Mouse (Mus musculus): ENCODE measurements around the gene Ttc28. TPM values are rescaled to one million over a fixed set of nuclear protein-coding genes. Genes with fewer than 3 reads are reported as not detected.

Ttc28 gene
- total RNA-seq, 2 experiments from 2014 or later, result 15.4 to 20.2 TPM

DNA sequence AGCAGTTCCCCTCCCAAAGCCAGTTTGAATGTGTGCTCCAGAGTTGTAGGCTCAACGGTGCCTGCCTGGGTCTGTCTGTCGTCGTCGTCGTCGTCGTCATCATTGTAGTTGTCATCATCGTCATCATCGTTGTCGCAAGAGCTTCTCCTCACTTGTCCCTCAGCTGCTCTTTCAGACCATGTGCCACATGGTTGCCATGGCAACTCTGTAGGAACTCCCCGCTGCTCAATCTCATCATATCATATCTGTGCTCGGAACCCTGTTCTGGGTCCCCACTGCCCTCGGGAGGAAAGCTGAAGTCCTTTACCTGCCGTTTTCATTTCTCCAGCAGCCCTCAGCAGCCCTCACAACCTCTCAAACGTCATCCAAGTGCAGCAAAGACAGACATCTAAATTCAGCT lies 318.1 kb downstream of the Ttc28 start:
- no peak for DNase-seq (ENCODE audit: low spot score in 2 of 2)

- no peak for DNase-seq (ENCODE audit: low spot score in 2 of 2)
These were observed 320.7 kb downstream of the Ttc28 start for GRCm38 (mm10) chr5:111200167-111200840.

DNA sequence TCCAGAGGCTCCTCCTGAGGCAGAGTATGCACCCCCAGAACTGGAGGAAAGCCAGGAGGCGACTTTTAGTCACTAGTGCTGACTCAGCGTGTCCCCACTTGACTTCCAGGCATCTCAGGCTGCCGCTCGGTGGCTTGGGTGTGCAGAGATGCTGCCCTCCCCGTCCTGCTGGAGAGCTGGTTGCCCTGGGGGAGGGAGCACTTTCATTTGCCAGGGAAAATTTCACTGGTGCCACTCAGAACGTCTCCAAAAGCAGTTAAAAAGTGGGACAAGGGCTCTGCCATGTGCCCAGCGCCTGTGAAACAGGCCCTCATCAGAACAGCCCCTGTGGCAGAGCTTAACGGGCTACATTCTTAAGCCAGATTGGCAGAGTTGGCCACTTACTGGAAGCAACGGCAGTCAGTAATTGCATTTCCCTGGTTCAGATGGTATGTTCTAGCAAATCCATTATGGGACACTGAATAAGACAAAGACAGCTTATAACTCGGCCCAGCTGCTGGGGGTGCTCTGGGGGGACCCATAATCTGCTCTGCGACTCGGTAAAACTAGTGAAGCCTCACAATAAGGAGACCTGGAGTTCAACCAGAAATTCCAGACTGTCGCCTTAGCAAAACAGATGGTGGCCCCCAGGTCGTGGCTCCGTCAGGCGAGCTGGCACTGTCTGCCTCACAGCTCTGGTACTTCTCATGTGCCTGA lies 321.5 kb downstream of the Ttc28 start:
- DNase-seq (ENCODE audit: low spot score in 2 of 2), result peak; percentile 46 to 56

DNA sequence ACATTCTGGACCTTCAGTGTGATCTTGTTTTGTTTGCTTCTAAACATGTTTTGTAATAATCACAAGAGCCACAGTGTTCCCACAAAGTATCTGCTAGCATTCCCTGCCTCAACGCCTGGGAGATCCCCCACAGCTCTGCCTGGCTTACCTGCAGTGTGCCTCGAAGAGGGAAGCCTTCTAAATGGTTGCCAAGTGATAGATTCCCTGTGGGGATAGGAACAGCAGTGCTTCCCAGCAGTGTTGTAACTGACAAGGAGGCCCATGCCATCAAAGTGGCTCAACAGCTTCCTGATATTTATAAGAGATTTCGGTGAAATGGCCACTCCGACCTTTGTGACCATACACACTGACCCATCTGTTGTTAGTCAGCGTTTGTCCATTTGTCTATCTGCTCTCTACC lies 324.6 kb downstream of the Ttc28 start:
- no peak for DNase-seq (ENCODE audit: low spot score in 2 of 2)

GRCm38 (mm10) chr5:111204976-111205586 lies 325.5 kb downstream of the Ttc28 start:
- no peak for DNase-seq (ENCODE audit: low spot score in 2 of 2)

DNA sequence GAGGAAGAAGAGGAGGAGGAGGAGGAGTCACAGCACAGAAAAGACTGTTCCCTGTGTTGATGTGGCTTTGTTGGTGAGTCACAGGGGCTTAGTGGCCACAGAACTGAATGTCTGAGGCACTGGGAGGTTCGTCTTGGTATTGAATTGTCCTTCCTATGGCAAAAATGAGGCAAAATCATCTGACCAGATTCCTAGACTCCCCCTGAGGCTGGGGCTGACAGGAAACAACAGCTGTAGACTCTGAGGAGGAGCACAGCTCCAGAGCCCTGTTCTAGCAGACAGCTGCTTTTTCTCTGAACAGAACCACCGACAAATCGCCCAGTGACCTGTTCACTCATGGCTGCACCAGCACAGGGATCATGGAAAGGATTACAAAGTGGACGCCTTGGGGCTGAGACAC lies 326.2 kb downstream of the Ttc28 start:
- no peak for DNase-seq (ENCODE audit: low spot score in 2 of 2)

- DNase-seq (ENCODE audit: low spot score in 2 of 2), result peak in 1 of 2 experiments; percentile 27
These were observed 328.5 kb downstream of the Ttc28 start for GRCm38 (mm10) chr5:111207924-111208659.

DNA sequence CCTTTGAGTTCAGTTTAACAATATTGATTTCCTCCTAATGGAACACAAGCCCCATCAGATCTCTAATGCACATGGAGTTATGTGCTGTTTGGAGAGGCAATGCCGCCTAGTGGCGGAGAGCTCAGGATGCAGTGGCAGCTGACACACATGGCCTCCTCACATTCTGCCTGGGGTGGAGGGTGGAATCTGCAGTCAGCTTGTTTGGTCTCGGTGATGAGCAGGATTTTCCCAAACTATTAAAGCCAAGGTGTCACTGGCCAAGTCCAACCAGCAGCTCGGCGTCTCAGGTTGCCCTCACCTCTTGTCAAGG lies 329.0 kb downstream of the Ttc28 start:
- peak in 1 of 2 experiments; percentile 37 for DNase-seq (ENCODE audit: low spot score in 2 of 2)

DNA sequence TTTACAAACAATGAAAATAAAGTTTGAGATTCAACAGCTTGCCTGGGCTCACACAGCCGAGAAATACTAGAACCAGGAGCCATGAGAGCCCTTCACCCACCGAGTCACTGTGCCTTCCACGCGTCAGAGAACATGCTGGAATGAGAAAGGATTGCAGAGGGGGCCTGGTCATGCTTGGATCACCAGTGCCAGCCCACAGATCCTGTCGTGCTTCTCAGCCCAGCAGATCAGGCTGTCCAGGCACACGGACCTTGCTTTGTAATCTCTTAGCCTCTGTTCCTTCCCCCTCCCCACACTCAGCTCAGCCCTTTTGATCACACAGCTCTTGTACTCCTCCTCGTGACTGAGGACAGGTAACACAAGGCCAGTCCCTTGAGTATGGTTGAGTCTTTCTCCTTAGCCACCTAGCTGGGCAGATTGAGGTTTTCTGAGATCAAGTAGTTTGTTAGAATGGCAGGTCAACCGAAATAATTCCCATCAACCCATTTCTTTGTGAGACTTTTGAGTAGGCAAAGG lies 334.4 kb downstream of the Ttc28 start:
- no peak for DNase-seq (ENCODE audit: low spot score in 2 of 2)

- no peak for DNase-seq (ENCODE audit: low spot score in 2 of 2)
These were observed 335.3 kb downstream of the Ttc28 start for GRCm38 (mm10) chr5:111214890-111215289.

DNA sequence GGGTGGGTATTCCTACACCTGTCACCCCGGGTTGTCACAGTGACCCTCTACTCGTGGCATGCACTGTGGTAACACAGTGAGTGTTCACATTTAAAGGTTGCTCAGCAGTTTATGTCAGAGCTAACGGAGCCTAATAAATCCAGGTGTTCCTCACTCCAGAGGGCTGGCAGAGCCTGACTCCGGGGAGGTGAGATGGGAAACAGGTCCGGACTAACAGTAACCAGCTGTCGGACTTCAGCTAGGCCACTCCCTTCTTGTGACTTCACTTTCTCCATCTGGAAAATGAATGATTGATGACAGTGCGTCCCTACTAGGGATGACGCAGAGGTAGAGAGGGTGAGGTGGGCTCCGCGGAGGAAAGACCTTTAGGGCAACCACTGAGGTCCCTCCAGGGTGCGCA lies 336.1 kb downstream of the Ttc28 start:
- DNase-seq (ENCODE audit: low spot score in 2 of 2), result no peak

- DNase-seq (ENCODE audit: low spot score in 2 of 2), result no peak
These were observed 336.6 kb downstream of the Ttc28 start for GRCm38 (mm10) chr5:111216166-111216565.

- DNase-seq (ENCODE audit: low spot score in 2 of 2), result no peak
These were observed 338.0 kb downstream of the Ttc28 start for GRCm38 (mm10) chr5:111217447-111218110.

DNA sequence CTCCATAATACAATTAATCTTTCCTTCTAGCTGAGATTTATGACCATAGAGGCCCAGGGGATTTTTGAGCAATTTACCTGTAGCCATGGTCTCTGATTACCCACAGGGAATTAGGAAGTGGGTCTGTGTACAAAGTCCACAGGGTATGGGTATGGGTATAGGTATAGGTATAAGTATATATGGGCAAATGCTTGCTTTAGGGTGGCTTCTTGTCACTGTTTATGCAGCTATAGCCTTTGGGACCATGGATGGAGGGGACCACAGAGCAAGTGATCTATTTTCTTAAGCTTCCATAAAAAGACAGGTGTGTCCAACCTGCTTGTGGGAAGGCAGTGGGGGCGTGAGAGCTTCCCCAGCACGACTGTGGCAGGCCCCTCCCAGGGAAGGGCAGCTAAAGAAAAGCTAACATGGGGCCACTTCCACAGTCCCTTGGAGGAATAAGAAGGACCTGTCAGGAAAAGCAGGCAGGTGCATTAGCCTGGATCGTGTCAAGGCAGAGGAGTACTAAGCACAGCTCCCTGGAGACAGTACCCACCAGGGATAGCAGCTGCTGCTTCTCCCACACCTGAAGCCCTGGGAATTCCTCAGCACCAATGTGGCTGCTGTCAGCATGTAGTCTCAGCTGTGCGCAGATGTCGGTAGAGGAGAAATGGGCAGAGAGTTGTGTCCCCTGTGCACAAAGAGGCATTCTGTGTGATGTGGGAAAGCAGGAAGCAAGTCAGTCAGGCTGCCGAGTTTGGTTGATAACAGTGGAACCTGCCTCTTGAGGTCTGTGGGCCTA lies 338.7 kb downstream of the Ttc28 start:
- DNase-seq (ENCODE audit: low spot score in 2 of 2), result no peak

DNA sequence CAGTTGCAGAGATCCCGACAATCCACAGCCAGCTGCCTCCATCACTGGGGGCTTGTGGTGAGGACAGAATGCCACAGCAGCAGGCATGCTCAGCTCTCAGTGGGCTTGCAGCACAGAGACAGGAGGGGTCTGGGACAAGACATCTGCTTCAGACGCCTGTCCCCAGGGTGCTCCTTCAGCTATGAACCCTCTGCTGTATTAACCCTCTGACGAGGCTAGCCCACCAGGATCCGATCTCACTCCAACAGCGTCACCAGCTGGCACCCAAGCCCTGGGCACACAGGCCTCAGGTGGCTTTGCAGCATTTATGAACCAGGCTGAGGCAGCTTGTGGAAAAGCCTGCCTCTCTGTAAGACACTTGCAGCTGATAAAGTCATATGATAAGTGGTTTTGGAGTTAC lies 339.4 kb downstream of the Ttc28 start:
- no peak for DNase-seq (ENCODE audit: low spot score in 2 of 2)

DNA sequence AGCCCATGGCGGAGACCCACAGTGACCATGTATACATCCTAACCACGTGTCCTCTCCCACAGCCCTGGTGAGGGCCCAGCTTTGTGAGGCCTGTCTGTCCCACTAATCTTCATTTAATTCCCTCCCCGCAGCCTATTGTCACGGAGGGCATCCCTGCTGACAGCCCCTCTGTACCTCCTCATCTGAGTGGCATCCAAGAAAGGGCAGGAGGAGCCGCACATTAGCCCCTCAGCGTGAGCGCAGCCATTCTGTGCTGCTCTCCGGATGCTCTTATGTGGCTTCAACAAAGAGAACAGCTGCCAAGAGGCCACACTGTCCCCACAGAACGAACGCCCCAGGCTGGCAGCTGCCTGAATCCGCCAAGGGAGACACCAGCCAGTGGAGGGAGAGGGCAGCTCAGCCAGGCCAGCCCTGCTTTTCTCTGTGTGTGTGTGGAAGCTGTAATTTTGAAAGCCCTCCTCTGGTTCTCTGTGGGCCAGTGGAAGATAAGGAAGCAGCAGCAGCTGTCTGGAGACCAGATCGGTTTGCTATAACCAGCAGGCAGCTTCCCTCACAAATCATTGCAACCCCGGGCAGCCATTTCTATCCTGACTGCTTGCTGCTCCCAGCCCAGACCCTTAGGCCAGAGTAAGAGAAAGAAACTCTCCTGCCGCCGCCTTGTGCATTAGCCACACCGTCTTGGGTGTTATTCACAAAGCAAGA lies 341.2 kb downstream of the Ttc28 start:
- DNase-seq (ENCODE audit: low spot score in 2 of 2), result no peak

- DNase-seq (ENCODE audit: low spot score in 2 of 2), result no peak
These were observed 343.2 kb downstream of the Ttc28 start for GRCm38 (mm10) chr5:111222820-111223219.

GRCm38 (mm10) chr5:111225306-111225705 lies 345.7 kb downstream of the Ttc28 start:
- DNase-seq (ENCODE audit: low spot score in 2 of 2), result no peak

GRCm38 (mm10) chr5:111226486-111226885 lies 346.9 kb downstream of the Ttc28 start:
- no peak for DNase-seq (ENCODE audit: low spot score in 2 of 2)

- DNase-seq (ENCODE audit: low spot score in 2 of 2), result peak in 1 of 2 experiments; percentile 29
These were observed 348.2 kb downstream of the Ttc28 start for GRCm38 (mm10) chr5:111227850-111228249.
